Mouse (Mus musculus) C2C12 (cell line): ENCODE measurements around the gene Meis1.

Experiments used
- CEBPB ChIP-seq: IDR thresholded peaks from one replicate; pipeline ENCODE4 v1.6.1; 2011; ENCODE audit warnings: low read depth, mild to moderate bottlenecking, control low read depth, moderate library complexity
- CTCF ChIP-seq: IDR thresholded peaks from one replicate; pipeline ENCODE4 v1.5.1; 2011; ENCODE audit not compliant: control insufficient read depth, insufficient read depth, insufficient read length
- FOSL1 ChIP-seq: IDR thresholded peaks from one replicate; pipeline ENCODE4 v1.8.0; 2011; ENCODE audit warnings: mild to moderate bottlenecking, low read length; ENCODE audit not compliant: poor library complexity, insufficient read depth, severe bottlenecking
- MAX ChIP-seq: IDR thresholded peaks from one replicate; pipeline ENCODE4 v1.6.1; 2011; ENCODE audit warnings: mild to moderate bottlenecking, control low read depth
- MYOD1 ChIP-seq: IDR thresholded peaks from one replicate; pipeline ENCODE4 v1.6.1; 2011; ENCODE audit warnings: low read depth; ENCODE audit not compliant: control insufficient read depth, insufficient read length
- USF1 ChIP-seq: IDR thresholded peaks from one replicate; pipeline ENCODE4 v1.6.1; 2011; ENCODE audit warnings: low read depth, mild to moderate bottlenecking, control low read depth, moderate library complexity

- no peak for TF ChIP-seq FOSL1
- no peak for TF ChIP-seq CTCF
- no peak for TF ChIP-seq USF1
- TF ChIP-seq CEBPB, result no peak
- no peak for TF ChIP-seq MAX
- no peak for TF ChIP-seq MYOD1
These were observed 95.5 kb downstream of the Meis1 start for GRCm38 (mm10) chr11:18923274-18923673.
